Mouse (Mus musculus): Measurements from ENCODE around the gene Farsa.

Gene Farsa

GRCm38 (mm10) chr8:84910551-84910950, 53.8 kb downstream of the Farsa start:
- DNase-seq (ENCODE audit: low spot score) = no peak

- DNase-seq (ENCODE audit: low spot score) = no peak
Measured at GRCm38 (mm10) chr8:84911854-84912253, 55.1 kb downstream of the Farsa start.

- DNase-seq (ENCODE audit: low spot score) = no peak
Measured at GRCm38 (mm10) chr8:84912391-84912790, 55.6 kb downstream of the Farsa start.

GRCm38 (mm10) chr8:84912895-84913501, 56.2 kb downstream of the Farsa start:
- DNase-seq (ENCODE audit: low spot score) = peak; percentile 83

GRCm38 (mm10) chr8:84913502-84913900, 56.7 kb downstream of the Farsa start:
- no peak for DNase-seq (ENCODE audit: low spot score)

- no peak for DNase-seq (ENCODE audit: low spot score)
Measured at GRCm38 (mm10) chr8:84913960-84914359, 57.2 kb downstream of the Farsa start.

GRCm38 (mm10) chr8:84915269-84915668, 58.5 kb downstream of the Farsa start:
- no peak for DNase-seq (ENCODE audit: low spot score)

- DNase-seq (ENCODE audit: low spot score) = no peak
Measured at GRCm38 (mm10) chr8:84917781-84918180, 61.0 kb downstream of the Farsa start.

- DNase-seq (ENCODE audit: low spot score) = no peak
Measured at GRCm38 (mm10) chr8:84918646-84919045, 61.9 kb downstream of the Farsa start.

Data from urinary bladder, postnatal 14 days (tissue).